Mouse (Mus musculus) left cerebral cortex, adult 6 months (tissue): ENCODE results near the gene Saa3. TPM values are rescaled to one million over a fixed set of nuclear protein-coding genes. Genes with fewer than 3 reads are reported as not detected.

Experiments
- long read RNA-seq, 2 experiments: library from polyadenylated mRNA; unstranded; transcript quantifications; one replicate each; pipeline ENCODE4 v2.0.0; 2019 to 2020
- polyA plus RNA-seq: library from polyadenylated mRNA; unstranded; fragments of <200 nt; fragmentation: Nextera tagmentation; gene quantifications from 2 replicates; pipeline ENCODE4 v1.2.3, GENCODE M21; 2021

The Saa3 gene
- polyA plus RNA-seq = not detected in 2 replicates
- long read RNA-seq, experiment 1 = 0 reads
- long read RNA-seq, experiment 2 = 0 reads

GRCm38 (mm10) chr7:46715600-46715999, at the start of gene Saa3:
Gene Saa3, minus strand, starts transcription at chr7:46715700.

DNA sequence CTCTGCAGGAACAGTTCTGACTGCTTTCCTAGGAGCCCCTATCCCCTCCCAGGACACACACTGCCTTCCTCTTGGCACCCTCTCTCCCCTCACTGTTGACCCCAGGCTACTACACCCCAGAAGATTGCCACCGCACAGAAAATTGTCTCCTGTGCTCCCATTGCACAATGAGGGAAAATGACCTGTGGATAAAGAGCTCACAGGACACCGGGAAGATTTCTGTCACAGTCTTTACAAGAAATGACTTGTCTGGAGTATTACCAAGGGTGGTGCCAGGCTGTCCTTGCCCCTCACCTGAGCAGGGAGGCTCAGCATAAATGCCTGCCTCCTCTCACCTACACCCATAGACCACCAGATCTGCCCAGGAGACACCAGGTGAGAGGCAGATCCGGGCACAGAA, 36.0 kb upstream of the Saa3 start, which contains the start of gene Saa2:
Gene Saa2 (plus strand): TSS at position 301 of the 400 bp plus-strand sequence.

GRCm38 (mm10) chr7:46742880-46743279, 27.4 kb upstream of the Saa3 start, which contains the start of gene Saa1:
Gene Saa1, minus strand, starts transcription at chr7:46742980.

DNA sequence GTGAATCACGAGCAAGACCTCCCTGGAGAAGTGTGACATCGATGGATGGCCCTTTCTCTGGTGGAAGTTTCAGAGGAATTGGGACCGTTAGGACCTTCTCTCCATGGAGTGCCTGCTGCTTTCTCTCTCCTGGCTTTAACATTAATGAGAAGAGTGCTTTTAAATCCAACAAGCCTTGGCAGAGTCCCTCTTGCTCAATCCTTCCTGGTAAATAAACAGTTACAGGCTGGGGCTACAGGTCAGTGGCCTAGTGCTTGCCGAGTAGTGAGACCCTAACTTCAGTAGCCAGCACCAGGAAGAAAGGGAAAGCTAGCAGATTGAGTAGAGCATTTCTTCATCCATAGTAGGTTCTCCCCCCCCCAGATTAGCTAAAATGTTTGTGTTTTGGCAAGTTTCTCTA, 17.0 kb upstream of the Saa3 start, which contains the start of gene Saa4:
Gene Saa4 (minus strand): TSS at position 146 of the 400 bp plus-strand sequence.

GRCm38 (mm10) chr7:46710390-46710844, 5.1 kb downstream of the Saa3 start, which contains the start of gene Saal1:
Gene Saal1, minus strand, starts transcription at chr7:46710680.

DNA sequence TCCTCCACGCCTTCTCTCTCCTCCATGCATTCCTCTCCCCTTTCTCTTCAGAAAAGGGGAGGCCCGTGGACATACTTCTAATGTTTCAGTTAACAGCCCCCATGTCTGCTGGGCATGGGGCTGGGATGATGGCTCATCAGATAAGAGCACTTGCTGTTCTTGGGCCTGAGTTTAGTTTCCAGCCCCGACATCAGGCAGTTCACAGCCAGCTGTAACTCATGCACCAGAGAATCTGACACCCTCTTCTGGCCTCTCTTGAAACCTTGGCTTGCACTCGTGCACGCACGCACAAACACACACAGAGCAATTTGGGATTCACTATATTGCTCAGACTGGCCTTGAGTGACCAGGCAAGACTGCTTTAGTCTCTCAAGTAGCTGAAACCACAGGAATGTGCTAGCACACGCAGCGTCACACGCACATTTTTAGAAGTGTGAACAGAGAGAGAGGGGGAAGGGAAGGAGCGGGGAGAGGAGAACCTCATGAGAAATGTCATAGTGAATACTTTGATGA, 43.3 kb downstream of the Saa3 start, which contains the start of gene Tph1:
Gene Tph1 (minus strand): TSS at position 378 of the 513 bp plus-strand sequence.

Other genes with a start within 250 kb of the Saa3 start
- gene Sergef, start 75.9 kb downstream of the Saa3 start, polyA plus RNA-seq = 33.0 and 44.7 TPM in 2 replicates
- 0.19 and 0.37 TPM in 2 replicates for gene Tph1, start 43.2 kb downstream of the Saa3 start, polyA plus RNA-seq
- gene Saal1, start 5.0 kb downstream of the Saa3 start, polyA plus RNA-seq = 8.4 and 12.0 TPM in 2 replicates
- not detected in 2 replicates for gene Saa4, start 16.9 kb upstream of the Saa3 start, polyA plus RNA-seq
- gene Saa1, start 27.3 kb upstream of the Saa3 start, polyA plus RNA-seq = 0.13 TPM in 1 of 2 replicates, not detected in the other
- gene Saa2, start 36.1 kb upstream of the Saa3 start, polyA plus RNA-seq = not detected in 2 replicates
- 3.5 and 3.7 TPM in 2 replicates for gene Hps5, start 80.4 kb upstream of the Saa3 start, polyA plus RNA-seq
- 18.6 and 21.7 TPM in 2 replicates for gene Gtf2h1, start 80.4 kb upstream of the Saa3 start, polyA plus RNA-seq
- gene Ldha, start 125.8 kb upstream of the Saa3 start, polyA plus RNA-seq = 853 and 1,022 TPM in 2 replicates
- 0.18 TPM in 1 of 2 replicates, not detected in the other for gene Ldhc, start 145.5 kb upstream of the Saa3 start, polyA plus RNA-seq
- 241 and 242 TPM in 2 replicates for gene Tsg101, start 204.3 kb upstream of the Saa3 start, polyA plus RNA-seq
- gene Uevld, start 242.8 kb upstream of the Saa3 start, polyA plus RNA-seq = 3.5 and 3.9 TPM in 2 replicates